Mouse (Mus musculus): Measurements from ENCODE around the gene Fcgr3. TPM values are rescaled to one million over a fixed set of nuclear protein-coding genes. Genes with fewer than 3 reads are reported as not detected.

The Fcgr3 gene
- polyA plus RNA-seq, 1 experiment, result not detected

GRCm38 (mm10) chr1:171033756-171034155 lies 31.0 kb downstream of the Fcgr3 start:
- H3K36me3 ChIP-seq (ENCODE audit: control insufficient read depth, insufficient read depth), result no peaks in the 10 kb centered on the region
- peak overlapping the region; percentile 27 for H3K4me3 ChIP-seq (ENCODE audit: insufficient read depth, poor library complexity, severe bottlenecking)
- H3K27me3 ChIP-seq (ENCODE audit: control insufficient read depth, insufficient read depth, insufficient read length), result no peaks in the 10 kb centered on the region
- TF ChIP-seq CEBPB (IDR thresholded peaks at IDR 0.05; ENCODE audit: low read depth) (peak; percentile 48), MYOD1 (IDR thresholded peaks at IDR 0.05; ENCODE audit: control insufficient read depth, insufficient read length, low read depth) (no peak)
- no peaks in the 10 kb centered on the region for H3K79me3 ChIP-seq (ENCODE audit: low read depth)
- H3ac ChIP-seq (ENCODE audit: control insufficient read depth, insufficient read length, low read depth), result peak overlapping the region; percentile 1
- no peaks in the 10 kb centered on the region for H3K79me2 ChIP-seq (ENCODE audit: control insufficient read depth, insufficient read depth)

GRCm38 (mm10) chr1:171033196-171033595 lies 31.5 kb downstream of the Fcgr3 start:
- Histone ChIP-seq H3ac (ENCODE audit: control insufficient read depth, insufficient read length, low read depth) (peak overlapping the region; percentile 47), H3K79me2 (ENCODE audit: control insufficient read depth, insufficient read depth) (no peaks in the 10 kb centered on the region), H3K36me3 (ENCODE audit: control insufficient read depth, insufficient read depth) (no peaks in the 10 kb centered on the region), H3K4me3 (ENCODE audit: insufficient read depth, poor library complexity, severe bottlenecking) (peak overlapping the region; percentile 27), H3K79me3 (ENCODE audit: low read depth) (no peaks in the 10 kb centered on the region), H3K27me3 (ENCODE audit: control insufficient read depth, insufficient read depth, insufficient read length) (no peaks in the 10 kb centered on the region)
- TF ChIP-seq MYOD1 (IDR thresholded peaks at IDR 0.05; ENCODE audit: control insufficient read depth, insufficient read length, low read depth) (no peak), USF1 (IDR thresholded peaks at IDR 0.05; ENCODE audit: low read depth) (peak; percentile 82)

GRCm38 (mm10) chr1:171032691-171033090 lies 32.0 kb downstream of the Fcgr3 start:
- Histone ChIP-seq H3K36me3 (ENCODE audit: control insufficient read depth, insufficient read depth) (no peaks in the 10 kb centered on the region), H3ac (ENCODE audit: control insufficient read depth, insufficient read length, low read depth) (no peak overlapping the region), H3K27me3 (ENCODE audit: control insufficient read depth, insufficient read depth, insufficient read length) (no peaks in the 10 kb centered on the region), H3K4me3 (ENCODE audit: insufficient read depth, poor library complexity, severe bottlenecking) (peak overlapping the region; percentile 27), H3K79me2 (ENCODE audit: control insufficient read depth, insufficient read depth) (no peaks in the 10 kb centered on the region), H3K79me3 (ENCODE audit: low read depth) (no peaks in the 10 kb centered on the region)
- TF ChIP-seq MYOG (IDR thresholded peaks at IDR 0.05; ENCODE audit: control insufficient read depth, extremely low read depth, insufficient read length) (no peak), CEBPB (IDR thresholded peaks at IDR 0.05; ENCODE audit: low read depth) (no peak), FOSL1 (IDR thresholded peaks at IDR 0.05; ENCODE audit: insufficient read depth, low read length, poor library complexity, severe bottlenecking) (no peak), USF1 (IDR thresholded peaks at IDR 0.05; ENCODE audit: low read depth) (no peak), MYOD1 (IDR thresholded peaks at IDR 0.05; ENCODE audit: control insufficient read depth, insufficient read length, low read depth) (no peak), MAX (IDR thresholded peaks at IDR 0.05) (no peak), CTCF (IDR thresholded peaks at IDR 0.05; ENCODE audit: control insufficient read depth, insufficient read depth, insufficient read length) (no peak)

- Histone ChIP-seq H3K36me3 (ENCODE audit: control insufficient read depth, insufficient read depth) (no peaks in the 10 kb centered on the region), H3K79me3 (ENCODE audit: low read depth) (no peaks in the 10 kb centered on the region), H3K27me3 (ENCODE audit: control insufficient read depth, insufficient read depth, insufficient read length) (no peaks in the 10 kb centered on the region), H3ac (ENCODE audit: control insufficient read depth, insufficient read length, low read depth) (no peak overlapping the region), H3K4me3 (ENCODE audit: insufficient read depth, poor library complexity, severe bottlenecking) (no peak overlapping the region), H3K79me2 (ENCODE audit: control insufficient read depth, insufficient read depth) (no peaks in the 10 kb centered on the region)
- no peak for TF ChIP-seq MYOD1 (IDR thresholded peaks at IDR 0.05; ENCODE audit: control insufficient read depth, insufficient read length, low read depth)
- TF ChIP-seq CTCF (IDR thresholded peaks at IDR 0.05; ENCODE audit: control insufficient read depth, insufficient read depth, insufficient read length), result no peak
- no peak for TF ChIP-seq CEBPB (IDR thresholded peaks at IDR 0.05; ENCODE audit: low read depth)
- TF ChIP-seq USF1 (IDR thresholded peaks at IDR 0.05; ENCODE audit: low read depth), result no peak
- no peak for TF ChIP-seq MAX (IDR thresholded peaks at IDR 0.05)
- TF ChIP-seq MYOG (IDR thresholded peaks at IDR 0.05; ENCODE audit: control insufficient read depth, extremely low read depth, insufficient read length), result no peak
- no peak for TF ChIP-seq FOSL1 (IDR thresholded peaks at IDR 0.05; ENCODE audit: insufficient read depth, low read length, poor library complexity, severe bottlenecking)
Measured at GRCm38 (mm10) chr1:171031752-171032151, 33.0 kb downstream of the Fcgr3 start.

GRCm38 (mm10) chr1:171019311-171019950 lies 45.3 kb downstream of the Fcgr3 start:
- Histone ChIP-seq H3K79me3 (ENCODE audit: low read depth) (no peaks in the 10 kb centered on the region), H3K27me3 (ENCODE audit: control insufficient read depth, insufficient read depth, insufficient read length) (no peaks in the 10 kb centered on the region), H3ac (ENCODE audit: control insufficient read depth, insufficient read length, low read depth) (no peak overlapping the region), H3K36me3 (ENCODE audit: control insufficient read depth, insufficient read depth) (no peaks in the 10 kb centered on the region), H3K4me3 (ENCODE audit: insufficient read depth, poor library complexity, severe bottlenecking) (no peak overlapping the region), H3K79me2 (ENCODE audit: control insufficient read depth, insufficient read depth) (no peaks in the 10 kb centered on the region)
- TF ChIP-seq MYOG (IDR thresholded peaks at IDR 0.05; ENCODE audit: control insufficient read depth, extremely low read depth, insufficient read length) (no peak), CEBPB (IDR thresholded peaks at IDR 0.05; ENCODE audit: low read depth) (no peak), USF1 (IDR thresholded peaks at IDR 0.05; ENCODE audit: low read depth) (no peak), MYOD1 (IDR thresholded peaks at IDR 0.05; ENCODE audit: control insufficient read depth, insufficient read length, low read depth) (peak; percentile 89), FOSL1 (IDR thresholded peaks at IDR 0.05; ENCODE audit: insufficient read depth, low read length, poor library complexity, severe bottlenecking) (peak; percentile 58), MAX (IDR thresholded peaks at IDR 0.05) (peak; percentile 12), CTCF (IDR thresholded peaks at IDR 0.05; ENCODE audit: control insufficient read depth, insufficient read depth, insufficient read length) (no peak)

GRCm38 (mm10) chr1:171018737-171019136 lies 46.0 kb downstream of the Fcgr3 start, which contains the start of gene Fcgr4:
TSS of gene Fcgr4 (plus strand) at chr1:171018920.
- no peaks in the 10 kb centered on the region for H3K79me2 ChIP-seq (ENCODE audit: control insufficient read depth, insufficient read depth)
- no peak within 1 kb of the TSS for H3K4me3 ChIP-seq (ENCODE audit: insufficient read depth, poor library complexity, severe bottlenecking)
- H3ac ChIP-seq (ENCODE audit: control insufficient read depth, insufficient read length, low read depth), result no peak within 1 kb of the TSS
- TF ChIP-seq USF1 (IDR thresholded peaks at IDR 0.05; ENCODE audit: low read depth) (no peak), CEBPB (IDR thresholded peaks at IDR 0.05; ENCODE audit: low read depth) (no peak), FOSL1 (IDR thresholded peaks at IDR 0.05; ENCODE audit: insufficient read depth, low read length, poor library complexity, severe bottlenecking) (no peak), CTCF (IDR thresholded peaks at IDR 0.05; ENCODE audit: control insufficient read depth, insufficient read depth, insufficient read length) (no peak), MAX (IDR thresholded peaks at IDR 0.05) (no peak)
- H3K79me3 ChIP-seq (ENCODE audit: low read depth), result no peaks in the 10 kb centered on the region
- H3K36me3 ChIP-seq (ENCODE audit: control insufficient read depth, insufficient read depth), result no peaks in the 10 kb centered on the region
- no peaks in the 10 kb centered on the region for H3K27me3 ChIP-seq (ENCODE audit: control insufficient read depth, insufficient read depth, insufficient read length)

Measured in C2C12 (cell line).